Comparison of ENCODE assay signal across 10 mouse cellular contexts in genomic region chr5:9623095-9623459, GRCm38 (mm10).
DNase-seq lines count a peak whose midpoint lies in the region; ATAC-seq and TF ChIP-seq lines count a peak whose summit lies in the region.
"Had no signal": no experiment of that assay in that cellular context is flagged by ENCODE, and none has a peak within 500 bp of the region (broad histone marks: within the 10 kb centered on the region; RNA-seq: fewer than 3 reads in every experiment).

No protein-coding gene starts in this region.

- no peak overlapping the region for H3K9ac ChIP-seq in forebrain, embryonic 11.5 days (ENCODE audit: low read length)
- no peak overlapping the region for H3K9ac ChIP-seq in hindbrain, postnatal 0 days (replicated peaks; ENCODE audit: low read length)
- H3K9ac ChIP-seq in liver, embryonic 12.5 days, result no peak overlapping the region
- H3K9ac ChIP-seq: heart, embryonic 15.5 days had no signal

- no peaks in the 10 kb centered on the region for H3K36me3 ChIP-seq in forebrain, embryonic 11.5 days (ENCODE audit: control insufficient read depth, insufficient read depth, low read length)
- H3K36me3 ChIP-seq in hindbrain, postnatal 0 days (ENCODE audit: insufficient read depth, low read length), result no peaks in the 10 kb centered on the region
- no peaks in the 10 kb centered on the region for H3K36me3 ChIP-seq in liver, embryonic 12.5 days
- no peaks in the 10 kb centered on the region for H3K36me3 ChIP-seq in thymus, adult 2 months (ENCODE audit: control insufficient read depth, insufficient read depth, low read length)
- H3K36me3 ChIP-seq: heart, embryonic 15.5 days had no signal

- DNase-seq in layer of hippocampus, adult 2 months (ENCODE audit: low spot score in 2 of 2), result no peak
- no peak for DNase-seq in layer of hippocampus, postnatal 36 days
- peak; percentile 54 for DNase-seq in forebrain, embryonic 11.5 days (ENCODE audit: low spot score)
- DNase-seq in hindbrain, postnatal 0 days (ENCODE audit: low spot score), result peak; percentile 76
- peak; percentile 90 for DNase-seq in retina, postnatal 1 day
- no peak for DNase-seq in thymus, adult 2 months
- DNase-seq: right cerebral cortex, adult 18-20 months had no signal

- no peak overlapping the region for H3K4me3 ChIP-seq in layer of hippocampus, adult 2 months
- no peak overlapping the region for H3K4me3 ChIP-seq in forebrain, embryonic 11.5 days (ENCODE audit: low read depth, low read length)
- H3K4me3 ChIP-seq in hindbrain, postnatal 0 days (ENCODE audit: low read length), result no peak overlapping the region
- H3K4me3 ChIP-seq in liver, embryonic 12.5 days, result no peak overlapping the region
- H3K4me3 ChIP-seq in thymus, adult 2 months (ENCODE audit: control insufficient read depth, insufficient read depth, low read length), result no peak overlapping the region
- H3K4me3 ChIP-seq: heart, embryonic 15.5 days had no signal

- H3K27ac ChIP-seq in layer of hippocampus, adult 2 months, result peak overlapping the region; percentile 40; the same call in 1 of the 2 replicates
- H3K27ac ChIP-seq in forebrain, embryonic 11.5 days (ENCODE audit: low read depth, low read length), result no peak overlapping the region
- H3K27ac ChIP-seq in hindbrain, postnatal 0 days, result peak overlapping the region; percentile 49
- H3K27ac ChIP-seq in liver, embryonic 12.5 days, result no peak overlapping the region
- H3K27ac ChIP-seq in thymus, adult 2 months (ENCODE audit: control insufficient read depth, insufficient read depth, low read length), result no peak overlapping the region
- H3K27ac ChIP-seq: heart, embryonic 15.5 days; macrophage had no signal

- WGBS in forebrain, embryonic 11.5 days, result 2% methylated on average over 4 of the region's 4 CpGs
- WGBS in hindbrain, postnatal 0 days, result 6% methylated on average over 4 of the region's 4 CpGs
- 33% methylated on average over 4 of the region's 4 CpGs for WGBS in liver, embryonic 12.5 days (ENCODE audit: insufficient replicate concordance)
- WGBS in thymus, adult 2 months, result 32% methylated on average over 4 of the region's 4 CpGs

- TF ChIP-seq POLR2A in thymus, adult 2 months (IDR thresholded peaks at IDR 0.05; ENCODE audit: control insufficient read depth, extremely low read depth, insufficient read depth, low read length, poor library complexity), result no peak

- 0 out of 2 replicates have a peak, but pooled peaks cover 4% of the 10 kb centered on the region for H3K4me1 ChIP-seq in forebrain, embryonic 11.5 days (replicated peaks; ENCODE audit: control insufficient read depth, insufficient read depth, low read length)
- H3K4me1 ChIP-seq in hindbrain, postnatal 0 days (ENCODE audit: insufficient read depth, low read length), result no peaks in the 10 kb centered on the region
- H3K4me1 ChIP-seq in liver, embryonic 12.5 days, result no peaks in the 10 kb centered on the region
- no peaks in the 10 kb centered on the region for H3K4me1 ChIP-seq in thymus, adult 2 months (replicated peaks; ENCODE audit: control insufficient read depth, insufficient read depth, low read length)

- peak overlapping the region; percentile 9; the same call in 1 of the 2 replicates for H3K4me2 ChIP-seq in forebrain, embryonic 11.5 days (ENCODE audit: low read depth, low read length, severe bottlenecking)
- peak overlapping the region; percentile 24; the same call in 1 of the 2 replicates for H3K4me2 ChIP-seq in hindbrain, postnatal 0 days (ENCODE audit: low read depth, low read length)
- no peak overlapping the region for H3K4me2 ChIP-seq in liver, embryonic 12.5 days
- H3K4me2 ChIP-seq: heart, embryonic 15.5 days had no signal

- ATAC-seq in forebrain, embryonic 11.5 days (replicated peaks; ENCODE audit: low FRiP score), result peak; percentile 85
- ATAC-seq in hindbrain, postnatal 0 days, result peak; percentile 89
- ATAC-seq in liver, embryonic 12.5 days, result no peak

- no peaks in the 10 kb centered on the region for H3K27me3 ChIP-seq in forebrain, embryonic 11.5 days (ENCODE audit: control insufficient read depth, insufficient read depth, low read length)
- no peaks in the 10 kb centered on the region for H3K27me3 ChIP-seq in hindbrain, postnatal 0 days (ENCODE audit: insufficient read depth, low read length)
- H3K27me3 ChIP-seq in liver, embryonic 12.5 days (replicated peaks), result no peaks in the 10 kb centered on the region
- H3K27me3 ChIP-seq in thymus, adult 2 months (ENCODE audit: control insufficient read depth, insufficient read depth, low read length), result no peaks in the 10 kb centered on the region
- H3K27me3 ChIP-seq: heart, embryonic 15.5 days had no signal

- no peaks in the 10 kb centered on the region for H3K9me3 ChIP-seq in forebrain, embryonic 11.5 days (ENCODE audit: control insufficient read depth, low read length)
- H3K9me3 ChIP-seq in hindbrain, postnatal 0 days (ENCODE audit: low read length), result no peaks in the 10 kb centered on the region
- no peaks in the 10 kb centered on the region for H3K9me3 ChIP-seq in liver, embryonic 12.5 days (replicated peaks)
- H3K9me3 ChIP-seq: heart, embryonic 15.5 days had no signal

- TF ChIP-seq CTCF in layer of hippocampus, adult 2 months (conservative IDR thresholded peaks at IDR 0.05), result no peak
- TF ChIP-seq CTCF in hindbrain, postnatal 0 days (IDR thresholded peaks at IDR 0.05; ENCODE audit: low read depth), result no peak
- no peak for TF ChIP-seq CTCF in thymus, adult 2 months (IDR thresholded peaks at IDR 0.05; ENCODE audit: borderline replicate concordance, control insufficient read depth, extremely low read depth, insufficient read depth, low read length, poor library complexity)

Comparison
In these comparisons a context has a peak if more than half of its experiments do, and no peak if none do; other contexts are left out.
1. DNase-seq: peak in forebrain, embryonic 11.5 days (single experiment), hindbrain, postnatal 0 days (single experiment) and retina, postnatal 1 day (single experiment); none in layer of hippocampus, adult 2 months (0 of 2), layer of hippocampus, postnatal 36 days (0 of 2) and thymus, adult 2 months (single experiment).
2. H3K27ac ChIP-seq: peak in layer of hippocampus, adult 2 months (single experiment) and hindbrain, postnatal 0 days (single experiment); none in forebrain, embryonic 11.5 days (single experiment), liver, embryonic 12.5 days (single experiment) and thymus, adult 2 months (single experiment).